ENCODE assay signal across 23 mouse cellular contexts in the genomic region with DNA sequence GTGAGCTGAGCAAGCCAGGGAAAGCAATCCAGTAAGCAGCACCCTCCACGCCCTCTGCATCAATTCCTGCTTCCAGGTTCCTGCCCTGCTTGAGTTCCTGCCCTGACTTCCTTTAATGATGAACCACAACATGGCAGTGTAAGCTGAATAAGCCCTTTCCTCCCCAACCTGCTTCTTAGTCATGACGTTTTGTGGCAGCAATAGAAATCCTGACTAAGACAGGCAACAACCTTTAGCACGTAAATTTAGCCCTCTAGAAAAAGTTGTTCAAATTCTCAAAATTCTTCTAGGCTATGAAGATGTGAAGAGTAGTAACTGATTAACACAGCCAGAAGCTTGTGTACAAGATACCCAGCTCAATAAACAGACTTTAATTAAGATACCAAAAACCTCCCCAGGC. TPM values are rescaled to one million over a fixed set of nuclear protein-coding genes. Genes with fewer than 3 reads are reported as not detected.
DNase-seq lines count a peak whose midpoint lies in the region; TF ChIP-seq lines count a peak whose summit lies in the region.
"Had no signal": no experiment of that assay in that cellular context is flagged by ENCODE, and none has a peak within 500 bp of the region (broad histone marks: within the 10 kb centered on the region; RNA-seq: fewer than 3 reads in every experiment).

No protein-coding gene starts in this region.

- H3K4me3 ChIP-seq in bone marrow macrophage, adult 2 months (ENCODE audit: insufficient read depth, low read length), result no peak overlapping the region
- no peak overlapping the region for H3K4me3 ChIP-seq in limb, embryonic 10.5 days
- H3K4me3 ChIP-seq: embryonic facial prominence, embryonic 10.5 days; embryonic facial prominence, embryonic 12.5 days; forebrain, embryonic 13.5 days; forebrain, embryonic 15.5 days had no signal

- H3K9me3 ChIP-seq in limb, embryonic 10.5 days (replicated peaks), result no peaks in the 10 kb centered on the region
- H3K9me3 ChIP-seq: embryonic facial prominence, embryonic 10.5 days; embryonic facial prominence, embryonic 12.5 days; forebrain, embryonic 13.5 days; forebrain, embryonic 15.5 days had no signal

- 84% methylated on average over 3 of the region's 3 CpGs for WGBS in limb, embryonic 10.5 days

- H3K27me3 ChIP-seq in limb, embryonic 10.5 days (ENCODE audit: low read depth, poor library complexity, severe bottlenecking), result no peaks in the 10 kb centered on the region
- H3K27me3 ChIP-seq: embryonic facial prominence, embryonic 12.5 days; forebrain, embryonic 13.5 days; forebrain, embryonic 15.5 days had no signal

- H3K27ac ChIP-seq in bone marrow macrophage, adult 2 months (ENCODE audit: insufficient read depth, low read depth, low read length), result peak overlapping the region; percentile 56
- H3K27ac ChIP-seq in limb, embryonic 10.5 days, result no peak overlapping the region
- H3K27ac ChIP-seq: embryonic facial prominence, embryonic 10.5 days; embryonic facial prominence, embryonic 12.5 days; forebrain, embryonic 13.5 days; forebrain, embryonic 15.5 days had no signal

- peak; percentile 19 for DNase-seq in kidney, adult 11 months
- no peak for DNase-seq in kidney, postnatal 10 days
- peak; percentile 55 for DNase-seq in kidney, adult 9 months
- no peak for DNase-seq in kidney, postnatal 4 days
- peak; percentile 13 for DNase-seq in 416B (ENCODE audit: low read depth)
- DNase-seq in embryo, embryonic 9.5 days (ENCODE audit: extremely low spot score), result no peak
- DNase-seq in limb, embryonic 10.5 days (ENCODE audit: low spot score), result no peak
- DNase-seq: adrenal gland, adult 8-10 months; adrenal gland, postnatal 14 days; adrenal gland, postnatal 36 days; cerebellum, adult 11 months; cerebellum, adult 18-20 months; cerebellum, adult 8-10 months; cerebellum, adult 9-11 months; cerebellum, postnatal 14 days; cerebellum, postnatal 36 days; embryo, embryonic 11 days; forebrain, postnatal 0 days had no signal

- TF ChIP-seq CTCF in bone marrow macrophage, adult 2 months (IDR thresholded peaks at IDR 0.05; ENCODE audit: low read depth, low read length), result no peak

- peaks cover 26% of the 10 kb centered on the region for H3K4me1 ChIP-seq in bone marrow macrophage, adult 2 months (ENCODE audit: control insufficient read depth, insufficient read depth, low read length)
- no peaks in the 10 kb centered on the region for H3K4me1 ChIP-seq in limb, embryonic 10.5 days
- H3K4me1 ChIP-seq: embryonic facial prominence, embryonic 10.5 days; embryonic facial prominence, embryonic 12.5 days; forebrain, embryonic 13.5 days; forebrain, embryonic 15.5 days had no signal

- no peak for TF ChIP-seq POLR2A in bone marrow macrophage, adult 2 months (IDR thresholded peaks at IDR 0.05; ENCODE audit: borderline replicate concordance, low read depth, low read length)

- H3K36me3 ChIP-seq in limb, embryonic 10.5 days, result peaks cover 72% of the 10 kb centered on the region

RNA-seq across cellular contexts. Expression of a gene that starts 11.5 kb away (rescaled TPM):
- polyA plus RNA-seq in bone marrow macrophage, adult 2 months (2012; ENCODE audit: insufficient read depth, insufficient read length, missing spikeins), result 74.0 and 80.9 TPM in 2 replicates
- polyA plus RNA-seq in limb, embryonic 10.5 days (2016; fragmentation: Nextera tagmentation; extraction: Ambion mirVana), result 134 and 153 TPM in 2 replicates

RNA-seq across cellular contexts. Expression of a gene that starts 23.8 kb away (rescaled TPM):
- polyA plus RNA-seq in bone marrow macrophage, adult 2 months (2012; ENCODE audit: insufficient read depth, insufficient read length, missing spikeins), result 7.7 and 11.6 TPM in 2 replicates
- polyA plus RNA-seq in limb, embryonic 10.5 days (2016; fragmentation: Nextera tagmentation; extraction: Ambion mirVana), result 34.8 and 42.5 TPM in 2 replicates

RNA-seq across cellular contexts. Expression of a gene that starts 56.0 kb away (rescaled TPM):
- polyA plus RNA-seq in bone marrow macrophage, adult 2 months (2012; ENCODE audit: insufficient read depth, insufficient read length, missing spikeins), result 21.0 and 21.2 TPM in 2 replicates
- polyA plus RNA-seq in limb, embryonic 10.5 days (2016; fragmentation: Nextera tagmentation; extraction: Ambion mirVana), result 8.4 and 10.2 TPM in 2 replicates

Comparison
In these comparisons a context has a peak if more than half of its experiments do, and no peak if none do; other contexts are left out.
1. DNase-seq: peak in kidney, adult 11 months (single experiment), kidney, adult 9 months (single experiment) and 416B (single experiment); none in kidney, postnatal 10 days (single experiment), kidney, postnatal 4 days (0 of 2), embryo, embryonic 9.5 days (single experiment) and limb, embryonic 10.5 days (single experiment).